Mouse (Mus musculus) cerebellum, adult 8-10 months (tissue): ENCODE data around the gene Lsm4.

ENCODE experiments used
- DNase-seq: peaks from one replicate; pipeline ENCODE4 v3.0.0; 2022

The Lsm4 gene

GRCm38 (mm10) chr8:70673079-70673856 is at the start of gene Lsm4:
Gene Lsm4 (plus strand): TSS chr8:70673248.
- peak; percentile 99 for DNase-seq

- DNase-seq, result no peak
These were observed 47.9 kb upstream of the Lsm4 start for GRCm38 (mm10) chr8:70625104-70625503.

- no peak for DNase-seq
These were observed 46.0 kb upstream of the Lsm4 start for GRCm38 (mm10) chr8:70627041-70627440.

GRCm38 (mm10) chr8:70628986-70629490 is 44.0 kb upstream of the Lsm4 start:
- DNase-seq, result no peak

- DNase-seq, result peak; percentile 96
These were observed 43.2 kb upstream of the Lsm4 start for GRCm38 (mm10) chr8:70629574-70630531.

GRCm38 (mm10) chr8:70630532-70631381 is 42.3 kb upstream of the Lsm4 start:
- DNase-seq, result no peak

GRCm38 (mm10) chr8:70631436-70631835 is 41.6 kb upstream of the Lsm4 start:
- DNase-seq, result no peak

GRCm38 (mm10) chr8:70632346-70632892 is 40.6 kb upstream of the Lsm4 start, which contains the start of gene Gdf15:
Gene Gdf15 (minus strand): TSS chr8:70632456.
- DNase-seq, result no peak

GRCm38 (mm10) chr8:70634066-70634465 is 39.0 kb upstream of the Lsm4 start:
- no peak for DNase-seq

GRCm38 (mm10) chr8:70635527-70635926 is 37.5 kb upstream of the Lsm4 start:
- no peak for DNase-seq

- DNase-seq, result no peak
These were observed 36.2 kb upstream of the Lsm4 start for GRCm38 (mm10) chr8:70636838-70637237.

GRCm38 (mm10) chr8:70638752-70639151 is 34.3 kb upstream of the Lsm4 start:
- no peak for DNase-seq

GRCm38 (mm10) chr8:70643019-70643418 is 30.0 kb upstream of the Lsm4 start:
- DNase-seq, result no peak

GRCm38 (mm10) chr8:70644065-70644464 is 29.0 kb upstream of the Lsm4 start:
- DNase-seq, result no peak

GRCm38 (mm10) chr8:70645501-70646224 is 27.4 kb upstream of the Lsm4 start:
- no peak for DNase-seq

GRCm38 (mm10) chr8:70646369-70646768 is 26.7 kb upstream of the Lsm4 start:
- DNase-seq, result no peak

GRCm38 (mm10) chr8:70646775-70647174 is 26.3 kb upstream of the Lsm4 start:
- no peak for DNase-seq

GRCm38 (mm10) chr8:70647343-70648163 is 25.5 kb upstream of the Lsm4 start:
- DNase-seq, result no peak

- DNase-seq, result no peak
These were observed 24.9 kb upstream of the Lsm4 start for GRCm38 (mm10) chr8:70648164-70648442.

GRCm38 (mm10) chr8:70648921-70649320 is 24.1 kb upstream of the Lsm4 start:
- no peak for DNase-seq

- no peak for DNase-seq
These were observed 23.7 kb upstream of the Lsm4 start for GRCm38 (mm10) chr8:70649324-70649723.
